Mouse (Mus musculus): ENCODE measurements around the gene Ajuba.

DNA sequence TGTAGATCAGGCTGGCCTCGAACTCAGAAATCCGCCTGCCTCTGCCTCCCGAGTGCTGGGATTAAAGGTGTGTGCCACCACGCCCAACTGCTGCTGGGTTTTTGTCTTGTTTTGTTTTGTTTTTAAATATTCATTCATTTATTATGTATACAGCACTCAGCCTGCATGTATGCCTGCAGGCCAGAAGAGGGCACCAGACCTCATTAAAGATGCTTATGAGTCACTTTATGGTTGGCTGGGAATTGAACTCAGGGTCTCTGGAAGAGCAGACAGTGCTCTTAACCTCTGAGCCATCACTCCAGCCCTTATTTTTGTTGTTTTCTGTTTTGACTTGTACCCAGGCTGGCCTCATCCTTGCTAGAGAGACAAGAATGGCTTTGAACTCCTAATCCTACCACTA, 32.6 kb upstream of the Ajuba start:
- TF ChIP-seq CTCF (IDR thresholded peaks at IDR 0.05; ENCODE audit: low read depth) (peak; percentile 72), EP300 (optimal IDR thresholded peaks at IDR 0.05) (no peak)

Data from stomach, postnatal 0 days (tissue).